Mouse (Mus musculus): Measurements from ENCODE around the gene Spa17. TPM values are rescaled to one million over a fixed set of nuclear protein-coding genes. Genes with fewer than 3 reads are reported as not detected.

Gene Spa17
- 1.8 and 2.5 TPM in 2 replicates for polyA plus RNA-seq (2012; rRNA removed)
- polyA plus RNA-seq (2014; fragmentation: Nextera tagmentation; extraction: Ambion mirVana): 3.1 and 4.1 TPM in 2 replicates

GRCm38 (mm10) chr9:37613182-37613910, at the start of gene Spa17:
Gene Spa17 (minus strand): TSS chr9:37613722.
- Histone ChIP-seq H3K9ac (ENCODE audit: low read depth, low read length, severe bottlenecking) (peak within 1 kb of the TSS; percentile 67), H3K27ac (replicated peaks; ENCODE audit: low read depth, low read length) (no peak within 1 kb of the TSS; the same call in 1 of the 2 replicates), H3K4me1 (ENCODE audit: control insufficient read depth, insufficient read depth, low read length) (peaks cover 10% of the 10 kb centered on the region), H3K4me2 (replicated peaks; ENCODE audit: low read depth, low read length, severe bottlenecking) (peak within 1 kb of the TSS; percentile 68), H3K36me3 (ENCODE audit: control insufficient read depth, insufficient read depth, low read length) (no peaks in the 10 kb centered on the region), H3K4me3 (replicated peaks; ENCODE audit: low read length) (peak within 1 kb of the TSS; percentile 57), H3K9me3 (ENCODE audit: control insufficient read depth, low read length) (no peaks in the 10 kb centered on the region), H3K27me3 (ENCODE audit: control insufficient read depth, insufficient read depth, low read length) (no peaks in the 10 kb centered on the region)
- peak; percentile 93 for DNase-seq (ENCODE audit: low spot score)
- TF ChIP-seq POLR2A (IDR thresholded peaks at IDR 0.05; ENCODE audit: borderline replicate concordance, extremely low read depth, insufficient read depth, insufficient read length): peak; percentile 42; the same call in 1 of the 2 replicates
- ATAC-seq (ENCODE audit: low FRiP score, low read depth): peak; percentile 96
- WGBS: under 1% methylated on average over 45 of the region's 45 CpGs

GRCm38 (mm10) chr9:37663210-37663609, 49.7 kb upstream of the Spa17 start:
- no peak for TF ChIP-seq POLR2A (IDR thresholded peaks at IDR 0.05; ENCODE audit: borderline replicate concordance, extremely low read depth, insufficient read depth, insufficient read length)
- Histone ChIP-seq H3K4me1 (ENCODE audit: control insufficient read depth, insufficient read depth, low read length) (no peaks in the 10 kb centered on the region), H3K4me3 (replicated peaks; ENCODE audit: low read length) (no peak overlapping the region), H3K27ac (replicated peaks; ENCODE audit: low read depth, low read length) (no peak overlapping the region), H3K36me3 (ENCODE audit: control insufficient read depth, insufficient read depth, low read length) (no peaks in the 10 kb centered on the region), H3K4me2 (replicated peaks; ENCODE audit: low read depth, low read length, severe bottlenecking) (no peak overlapping the region), H3K9ac (ENCODE audit: low read depth, low read length, severe bottlenecking) (no peak overlapping the region), H3K9me3 (ENCODE audit: control insufficient read depth, low read length) (no peaks in the 10 kb centered on the region), H3K27me3 (ENCODE audit: control insufficient read depth, insufficient read depth, low read length) (no peaks in the 10 kb centered on the region)
- DNase-seq (ENCODE audit: low spot score) (no peak), ATAC-seq (ENCODE audit: low FRiP score, low read depth) (no peak)
- WGBS: 68% methylated on average over 1 of the region's 1 CpGs

- no peak for TF ChIP-seq POLR2A (IDR thresholded peaks at IDR 0.05; ENCODE audit: borderline replicate concordance, extremely low read depth, insufficient read depth, insufficient read length)
- Histone ChIP-seq H3K27ac (replicated peaks; ENCODE audit: low read depth, low read length) (no peak overlapping the region), H3K4me3 (replicated peaks; ENCODE audit: low read length) (no peak overlapping the region), H3K9ac (ENCODE audit: low read depth, low read length, severe bottlenecking) (no peak overlapping the region), H3K9me3 (ENCODE audit: control insufficient read depth, low read length) (no peaks in the 10 kb centered on the region), H3K4me2 (replicated peaks; ENCODE audit: low read depth, low read length, severe bottlenecking) (no peak overlapping the region), H3K4me1 (ENCODE audit: control insufficient read depth, insufficient read depth, low read length) (peaks cover 6% of the 10 kb centered on the region; the same call in 1 of the 2 replicates), H3K27me3 (ENCODE audit: control insufficient read depth, insufficient read depth, low read length) (no peaks in the 10 kb centered on the region), H3K36me3 (ENCODE audit: control insufficient read depth, insufficient read depth, low read length) (peaks cover 4% of the 10 kb centered on the region)
- 88% methylated on average over 6 of the region's 6 CpGs for WGBS
- ATAC-seq (ENCODE audit: low FRiP score, low read depth): no peak
- DNase-seq (ENCODE audit: low spot score): no peak
Observed at GRCm38 (mm10) chr9:37659413-37659812, 45.9 kb upstream of the Spa17 start.

GRCm38 (mm10) chr9:37656931-37657481, 43.5 kb upstream of the Spa17 start, which contains the start of gene Tbrg1:
Gene Tbrg1 (minus strand): TSS chr9:37657312.
- H3K9ac ChIP-seq (ENCODE audit: low read depth, low read length, severe bottlenecking): peak within 1 kb of the TSS; percentile 81
- H3K36me3 ChIP-seq (ENCODE audit: control insufficient read depth, insufficient read depth, low read length): peaks cover 25% of the 10 kb centered on the region
- peaks cover 6% of the 10 kb centered on the region; the same call in 1 of the 2 replicates for H3K4me1 ChIP-seq (ENCODE audit: control insufficient read depth, insufficient read depth, low read length)
- peak within 1 kb of the TSS; percentile 95 for H3K27ac ChIP-seq (replicated peaks; ENCODE audit: low read depth, low read length)
- H3K4me3 ChIP-seq (replicated peaks; ENCODE audit: low read length): peak within 1 kb of the TSS; percentile 78
- no peaks in the 10 kb centered on the region for H3K27me3 ChIP-seq (ENCODE audit: control insufficient read depth, insufficient read depth, low read length)
- WGBS: under 1% methylated on average over 36 of the region's 36 CpGs
- H3K4me2 ChIP-seq (replicated peaks; ENCODE audit: low read depth, low read length, severe bottlenecking): peak within 1 kb of the TSS; percentile 65
- 0 out of 2 replicates have a peak, but pooled peaks have one; percentile 36 for TF ChIP-seq POLR2A (IDR thresholded peaks at IDR 0.05; ENCODE audit: borderline replicate concordance, extremely low read depth, insufficient read depth, insufficient read length)
- peak; percentile 94 for ATAC-seq (ENCODE audit: low FRiP score, low read depth)
- DNase-seq (ENCODE audit: low spot score): peak; percentile 91
- no peaks in the 10 kb centered on the region for H3K9me3 ChIP-seq (ENCODE audit: control insufficient read depth, low read length)

GRCm38 (mm10) chr9:37656439-37656881, 42.9 kb upstream of the Spa17 start:
- 1% methylated on average over 10 of the region's 10 CpGs for WGBS
- Histone ChIP-seq H3K9ac (ENCODE audit: low read depth, low read length, severe bottlenecking) (peak overlapping the region; percentile 81), H3K27ac (replicated peaks; ENCODE audit: low read depth, low read length) (peak overlapping the region; percentile 95), H3K4me2 (replicated peaks; ENCODE audit: low read depth, low read length, severe bottlenecking) (peak overlapping the region; percentile 65), H3K27me3 (ENCODE audit: control insufficient read depth, insufficient read depth, low read length) (no peaks in the 10 kb centered on the region), H3K4me3 (replicated peaks; ENCODE audit: low read length) (peak overlapping the region; percentile 78), H3K9me3 (ENCODE audit: control insufficient read depth, low read length) (no peaks in the 10 kb centered on the region), H3K36me3 (ENCODE audit: control insufficient read depth, insufficient read depth, low read length) (peaks cover 28% of the 10 kb centered on the region), H3K4me1 (ENCODE audit: control insufficient read depth, insufficient read depth, low read length) (peaks cover 6% of the 10 kb centered on the region; the same call in 1 of the 2 replicates)
- ATAC-seq (ENCODE audit: low FRiP score, low read depth): no peak
- no peak for TF ChIP-seq POLR2A (IDR thresholded peaks at IDR 0.05; ENCODE audit: borderline replicate concordance, extremely low read depth, insufficient read depth, insufficient read length)
- DNase-seq (ENCODE audit: low spot score): no peak
